Mouse (Mus musculus): ENCODE data around the gene Pfn3. TPM values are rescaled to one million over a fixed set of nuclear protein-coding genes. Genes with fewer than 3 reads are reported as not detected.
"Not testable (repeated sequence)": the region's sequence is repeated elsewhere in the genome, so short reads cannot be mapped to it uniquely, and the experiment has no call there.

The Pfn3 gene
- polyA plus RNA-seq, 1 experiment from 2014 or later, result 1.5 TPM

- Histone ChIP-seq H3K9ac (no peak overlapping the region), H3K9me3 (ENCODE audit: control insufficient read depth, low read length) (no peaks in the 10 kb centered on the region), H3K27ac (no peak overlapping the region), H3K36me3 (replicated peaks; ENCODE audit: control insufficient read depth, insufficient read depth) (peaks cover 42% of the 10 kb centered on the region), H3K27me3 (ENCODE audit: control insufficient read depth, insufficient read depth, low read length) (no peaks in the 10 kb centered on the region), H3K4me3 (replicated peaks; ENCODE audit: low read length) (no peak overlapping the region), H3K4me2 (replicated peaks) (no peak overlapping the region), H3K4me1 (replicated peaks; ENCODE audit: control insufficient read depth, insufficient read depth, low read length) (peaks cover 12% of the 10 kb centered on the region)
- WGBS, result 96% methylated on average over 9 of the region's 9 CpGs
- no peak for DNase-seq (ENCODE audit: low spot score)
- ATAC-seq (ENCODE audit: low FRiP score), result no peak
Observed at GRCm38 (mm10) chr13:55449205-55449604, 34.2 kb upstream of the Pfn3 start.

- Histone ChIP-seq H3K4me1 (replicated peaks; ENCODE audit: control insufficient read depth, insufficient read depth, low read length) (peaks cover 18% of the 10 kb centered on the region), H3K36me3 (replicated peaks; ENCODE audit: control insufficient read depth, insufficient read depth) (peaks cover 31% of the 10 kb centered on the region), H3K4me2 (replicated peaks) (no peak overlapping the region), H3K9ac (peak overlapping the region; percentile 16; the same call in 1 of the 2 replicates), H3K4me3 (replicated peaks; ENCODE audit: low read length) (no peak overlapping the region), H3K27me3 (ENCODE audit: control insufficient read depth, insufficient read depth, low read length) (no peaks in the 10 kb centered on the region), H3K9me3 (ENCODE audit: control insufficient read depth, low read length) (no peaks in the 10 kb centered on the region), H3K27ac (no peak overlapping the region)
- DNase-seq (ENCODE audit: low spot score) (no peak), ATAC-seq (ENCODE audit: low FRiP score) (no peak)
- 93% methylated on average over 5 of the region's 5 CpGs for WGBS
Observed at GRCm38 (mm10) chr13:55448131-55448530, 33.1 kb upstream of the Pfn3 start.

- Histone ChIP-seq H3K4me1 (replicated peaks; ENCODE audit: control insufficient read depth, insufficient read depth, low read length) (peaks cover 18% of the 10 kb centered on the region), H3K27me3 (ENCODE audit: control insufficient read depth, insufficient read depth, low read length) (no peaks in the 10 kb centered on the region), H3K4me2 (replicated peaks) (no peak overlapping the region), H3K9me3 (ENCODE audit: control insufficient read depth, low read length) (no peaks in the 10 kb centered on the region), H3K36me3 (replicated peaks; ENCODE audit: control insufficient read depth, insufficient read depth) (peaks cover 25% of the 10 kb centered on the region), H3K4me3 (replicated peaks; ENCODE audit: low read length) (no peak overlapping the region), H3K27ac (no peak overlapping the region), H3K9ac (peak overlapping the region; percentile 16; the same call in 1 of the 2 replicates)
- WGBS, result 60% methylated on average over 3 of the region's 3 CpGs
- ATAC-seq (ENCODE audit: low FRiP score), result no peak
- no peak for DNase-seq (ENCODE audit: low spot score)
Observed at GRCm38 (mm10) chr13:55447543-55447943, 32.5 kb upstream of the Pfn3 start.

- Histone ChIP-seq H3K27ac (no peak overlapping the region), H3K36me3 (replicated peaks; ENCODE audit: control insufficient read depth, insufficient read depth) (peaks cover 16% of the 10 kb centered on the region), H3K9ac (peak overlapping the region; percentile 91), H3K4me3 (replicated peaks; ENCODE audit: low read length) (peak overlapping the region; percentile 70), H3K9me3 (ENCODE audit: control insufficient read depth, low read length) (no peaks in the 10 kb centered on the region), H3K4me2 (replicated peaks) (peak overlapping the region; percentile 67), H3K27me3 (ENCODE audit: control insufficient read depth, insufficient read depth, low read length) (no peaks in the 10 kb centered on the region), H3K4me1 (replicated peaks; ENCODE audit: control insufficient read depth, insufficient read depth, low read length) (peaks cover 18% of the 10 kb centered on the region)
- no peak for DNase-seq (ENCODE audit: low spot score)
- 79% methylated on average over 6 of the region's 6 CpGs for WGBS
- no peak for ATAC-seq (ENCODE audit: low FRiP score)
Observed at GRCm38 (mm10) chr13:55446483-55447105, 31.6 kb upstream of the Pfn3 start.

- peak overlapping the region; percentile 91 for H3K9ac ChIP-seq
- H3K36me3 ChIP-seq (replicated peaks; ENCODE audit: control insufficient read depth, insufficient read depth), result peaks cover 5% of the 10 kb centered on the region
- WGBS, result under 1% methylated on average over 48 of the region's 66 CpGs
- peaks cover 18% of the 10 kb centered on the region for H3K4me1 ChIP-seq (replicated peaks; ENCODE audit: control insufficient read depth, insufficient read depth, low read length)
- H3K4me2 ChIP-seq (replicated peaks), result peak overlapping the region; percentile 67
- peak overlapping the region; percentile 95 for H3K27ac ChIP-seq
- H3K9me3 ChIP-seq (ENCODE audit: control insufficient read depth, low read length), result no peaks in the 10 kb centered on the region
- H3K27me3 ChIP-seq (ENCODE audit: control insufficient read depth, insufficient read depth, low read length), result no peaks in the 10 kb centered on the region
- peak overlapping the region; percentile 70 for H3K4me3 ChIP-seq (replicated peaks; ENCODE audit: low read length)
- ATAC-seq (ENCODE audit: low FRiP score), result no peak
- DNase-seq (ENCODE audit: low spot score), result no peak
Observed at GRCm38 (mm10) chr13:55445361-55446091, 30.5 kb upstream of the Pfn3 start.

GRCm38 (mm10) chr13:55444937-55445315 lies 29.9 kb upstream of the Pfn3 start, which contains the start of gene Grk6:
Grk6 (plus strand) TSS chr13:55445072.
- H3K4me1 ChIP-seq (replicated peaks; ENCODE audit: control insufficient read depth, insufficient read depth, low read length), result peaks cover 18% of the 10 kb centered on the region
- peak within 1 kb of the TSS; percentile 95 for H3K27ac ChIP-seq
- H3K9ac ChIP-seq, result peak within 1 kb of the TSS; percentile 91
- peak within 1 kb of the TSS; percentile 69 for H3K4me2 ChIP-seq (replicated peaks)
- WGBS, result under 1% methylated on average over 33 of the region's 35 CpGs
- ATAC-seq (ENCODE audit: low FRiP score) (peak; percentile 96), DNase-seq (ENCODE audit: low spot score) (peak; percentile 98)
- 0 out of 2 replicates have a peak, but pooled peaks cover 3% of the 10 kb centered on the region for H3K36me3 ChIP-seq (replicated peaks; ENCODE audit: control insufficient read depth, insufficient read depth)
- H3K9me3 ChIP-seq (ENCODE audit: control insufficient read depth, low read length), result no peaks in the 10 kb centered on the region
- no peaks in the 10 kb centered on the region for H3K27me3 ChIP-seq (ENCODE audit: control insufficient read depth, insufficient read depth, low read length)
- H3K4me3 ChIP-seq (replicated peaks; ENCODE audit: low read length), result peak within 1 kb of the TSS; percentile 70

- peak overlapping the region; percentile 67 for H3K9ac ChIP-seq
- DNase-seq (ENCODE audit: low spot score) (no peak), ATAC-seq (ENCODE audit: low FRiP score) (peak; percentile 81)
- peaks cover 18% of the 10 kb centered on the region for H3K4me1 ChIP-seq (replicated peaks; ENCODE audit: control insufficient read depth, insufficient read depth, low read length)
- peak overlapping the region; percentile 70 for H3K4me3 ChIP-seq (replicated peaks; ENCODE audit: low read length)
- peak overlapping the region; percentile 69 for H3K4me2 ChIP-seq (replicated peaks)
- no peaks in the 10 kb centered on the region for H3K27me3 ChIP-seq (ENCODE audit: control insufficient read depth, insufficient read depth, low read length)
- H3K9me3 ChIP-seq (ENCODE audit: control insufficient read depth, low read length), result no peaks in the 10 kb centered on the region
- H3K27ac ChIP-seq, result peak overlapping the region; percentile 95
- H3K36me3 ChIP-seq (replicated peaks; ENCODE audit: control insufficient read depth, insufficient read depth), result no peaks in the 10 kb centered on the region
- WGBS, result 1% methylated on average over 33 of the region's 33 CpGs
Observed at GRCm38 (mm10) chr13:55444286-55444936, 29.4 kb upstream of the Pfn3 start.

- WGBS, result 46% methylated on average over 9 of the region's 9 CpGs
Observed at GRCm38 (mm10) chr13:55443799-55444285, 28.8 kb upstream of the Pfn3 start.

GRCm38 (mm10) chr13:55437111-55437629 lies 22.1 kb upstream of the Pfn3 start:
- ATAC-seq (ENCODE audit: low FRiP score); H3K27ac ChIP-seq: not testable (repeated sequence)
- 88% methylated on average over 14 of the region's 15 CpGs for WGBS

More at GRCm38 (mm10) chr13:55443799-55444285, 28.8 kb upstream of the Pfn3 start:
- Histone ChIP-seq H3K4me1 (replicated peaks; ENCODE audit: control insufficient read depth, insufficient read depth, low read length) (peaks cover 18% of the 10 kb centered on the region), H3K4me3 (replicated peaks; ENCODE audit: low read length) (peak overlapping the region; percentile 70), H3K27me3 (ENCODE audit: control insufficient read depth, insufficient read depth, low read length) (no peaks in the 10 kb centered on the region), H3K9me3 (ENCODE audit: control insufficient read depth, low read length) (no peaks in the 10 kb centered on the region), H3K27ac (peak overlapping the region; percentile 95), H3K4me2 (replicated peaks) (peak overlapping the region; percentile 69), H3K9ac (peak overlapping the region; percentile 67), H3K36me3 (replicated peaks; ENCODE audit: control insufficient read depth, insufficient read depth) (no peaks in the 10 kb centered on the region)
- no peak for DNase-seq (ENCODE audit: low spot score)
- ATAC-seq (ENCODE audit: low FRiP score), result no peak

More at GRCm38 (mm10) chr13:55437111-55437629, 22.1 kb upstream of the Pfn3 start:
- not testable (repeated sequence) for H3K9ac ChIP-seq; H3K4me3 ChIP-seq (replicated peaks; ENCODE audit: low read length); H3K4me1 ChIP-seq (replicated peaks; ENCODE audit: control insufficient read depth, insufficient read depth, low read length); H3K9me3 ChIP-seq (ENCODE audit: control insufficient read depth, low read length); H3K27me3 ChIP-seq (ENCODE audit: control insufficient read depth, insufficient read depth, low read length); H3K4me2 ChIP-seq (replicated peaks); H3K36me3 ChIP-seq (replicated peaks; ENCODE audit: control insufficient read depth, insufficient read depth); DNase-seq (ENCODE audit: low spot score)
